Mouse (Mus musculus): ENCODE results near the gene Fam122a. TPM values are rescaled to one million over a fixed set of nuclear protein-coding genes. Genes with fewer than 3 reads are reported as not detected.

Fam122a gene
- polyA plus RNA-seq, 2 experiments, result 27.6 to 56.2 TPM

DNA sequence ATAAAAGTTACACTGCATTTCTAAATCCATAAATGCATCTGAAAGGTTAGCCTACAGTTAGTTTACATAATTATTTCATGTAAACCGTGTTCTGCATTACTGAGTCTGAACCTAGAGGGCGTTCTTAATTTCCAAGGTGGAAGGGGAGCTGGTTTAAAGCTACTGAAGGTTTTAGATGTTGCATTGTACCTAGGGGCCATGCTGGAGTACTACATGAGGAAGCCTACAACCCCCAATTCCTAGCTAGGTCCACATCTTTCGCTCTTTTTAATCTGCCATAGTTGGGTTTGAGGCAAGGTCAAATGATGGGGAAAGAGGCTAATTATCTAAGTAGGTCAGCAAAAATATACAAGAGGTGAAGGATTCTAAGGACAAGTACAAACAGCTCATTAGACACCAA lies 25.5 kb downstream of the Fam122a start:
- no peak overlapping the region for H3K27ac ChIP-seq (replicated peaks; ENCODE audit: low read depth, low read length)
- H3K36me3 ChIP-seq (ENCODE audit: control insufficient read depth, insufficient read depth, low read length), result no peaks in the 10 kb centered on the region
- H3K4me3 ChIP-seq (replicated peaks; ENCODE audit: low read length), result no peak overlapping the region
- no peak overlapping the region for H3K9ac ChIP-seq (ENCODE audit: low read depth, low read length, severe bottlenecking)
- no peaks in the 10 kb centered on the region for H3K27me3 ChIP-seq (ENCODE audit: control insufficient read depth, insufficient read depth, low read length)
- H3K4me2 ChIP-seq (replicated peaks; ENCODE audit: low read depth, low read length, severe bottlenecking), result no peak overlapping the region
- DNase-seq (ENCODE audit: low spot score) (no peak), ATAC-seq (ENCODE audit: low FRiP score, low read depth) (no peak)
- no peak for TF ChIP-seq POLR2A (IDR thresholded peaks at IDR 0.05; ENCODE audit: borderline replicate concordance, extremely low read depth, insufficient read depth, insufficient read length)
- 0 out of 2 replicates have a peak, but pooled peaks cover 2% of the 10 kb centered on the region for H3K4me1 ChIP-seq (ENCODE audit: control insufficient read depth, insufficient read depth, low read length)
- H3K9me3 ChIP-seq (ENCODE audit: control insufficient read depth, low read length), result no peaks in the 10 kb centered on the region
- WGBS, result 73% methylated on average over 3 of the region's 3 CpGs

DNA sequence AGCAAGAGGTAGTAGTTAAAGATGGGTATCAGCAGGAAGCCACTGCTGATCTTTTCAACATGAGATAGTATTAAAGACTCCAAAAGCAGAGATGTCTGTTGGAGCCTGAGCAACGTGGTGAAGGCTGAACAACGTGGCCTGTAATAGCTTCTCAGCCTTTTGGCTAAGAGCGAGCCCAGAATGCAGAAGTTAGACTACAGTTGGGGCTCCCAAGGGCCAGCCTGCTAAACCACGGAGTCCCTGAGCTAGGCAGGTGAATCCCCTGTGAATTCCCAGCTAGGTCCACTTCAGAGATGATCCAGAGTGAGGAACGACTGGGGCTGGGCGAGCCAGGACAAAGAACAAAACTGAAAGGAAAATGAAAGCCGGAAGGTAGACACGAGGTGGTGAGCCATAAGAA lies 26.4 kb downstream of the Fam122a start:
- Histone ChIP-seq H3K4me3 (replicated peaks; ENCODE audit: low read length) (no peak overlapping the region), H3K36me3 (ENCODE audit: control insufficient read depth, insufficient read depth, low read length) (no peaks in the 10 kb centered on the region), H3K4me1 (ENCODE audit: control insufficient read depth, insufficient read depth, low read length) (0 out of 2 replicates have a peak, but pooled peaks cover 2% of the 10 kb centered on the region), H3K9me3 (ENCODE audit: control insufficient read depth, low read length) (no peaks in the 10 kb centered on the region), H3K4me2 (replicated peaks; ENCODE audit: low read depth, low read length, severe bottlenecking) (no peak overlapping the region), H3K27me3 (ENCODE audit: control insufficient read depth, insufficient read depth, low read length) (no peaks in the 10 kb centered on the region), H3K27ac (replicated peaks; ENCODE audit: low read depth, low read length) (no peak overlapping the region), H3K9ac (ENCODE audit: low read depth, low read length, severe bottlenecking) (no peak overlapping the region)
- 92% methylated on average over 8 of the region's 8 CpGs for WGBS
- TF ChIP-seq POLR2A (IDR thresholded peaks at IDR 0.05; ENCODE audit: borderline replicate concordance, extremely low read depth, insufficient read depth, insufficient read length), result no peak
- no peak for ATAC-seq (ENCODE audit: low FRiP score, low read depth)
- no peak for DNase-seq (ENCODE audit: low spot score)

DNA sequence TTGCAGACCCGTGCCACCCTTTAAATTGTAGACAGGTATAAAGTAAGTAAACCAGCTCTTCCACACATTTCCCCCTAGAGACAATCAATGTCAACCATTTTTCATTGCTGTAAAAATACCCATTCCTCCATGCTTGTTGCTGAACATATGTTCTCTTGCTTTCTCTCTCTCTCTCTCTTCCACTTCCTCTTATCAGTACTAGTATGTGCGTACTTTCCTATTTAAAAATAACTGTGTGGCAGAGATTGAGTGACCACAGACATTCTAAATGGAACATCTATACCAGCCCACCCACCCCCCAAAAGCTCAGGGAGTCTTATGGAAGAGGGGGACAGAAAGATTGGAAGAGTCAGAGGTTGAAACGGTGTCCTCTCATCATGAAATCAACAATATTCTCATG lies 32.8 kb downstream of the Fam122a start:
- 83% methylated on average over 3 of the region's 3 CpGs for WGBS
- DNase-seq (ENCODE audit: low spot score) (no peak), ATAC-seq (ENCODE audit: low FRiP score, low read depth) (no peak)
- Histone ChIP-seq H3K9me3 (ENCODE audit: control insufficient read depth, low read length) (no peaks in the 10 kb centered on the region), H3K4me2 (replicated peaks; ENCODE audit: low read depth, low read length, severe bottlenecking) (no peak overlapping the region), H3K27ac (replicated peaks; ENCODE audit: low read depth, low read length) (no peak overlapping the region), H3K9ac (ENCODE audit: low read depth, low read length, severe bottlenecking) (no peak overlapping the region), H3K4me3 (replicated peaks; ENCODE audit: low read length) (no peak overlapping the region), H3K36me3 (ENCODE audit: control insufficient read depth, insufficient read depth, low read length) (no peaks in the 10 kb centered on the region), H3K27me3 (ENCODE audit: control insufficient read depth, insufficient read depth, low read length) (no peaks in the 10 kb centered on the region), H3K4me1 (ENCODE audit: control insufficient read depth, insufficient read depth, low read length) (no peaks in the 10 kb centered on the region)
- TF ChIP-seq POLR2A (IDR thresholded peaks at IDR 0.05; ENCODE audit: borderline replicate concordance, extremely low read depth, insufficient read depth, insufficient read length), result no peak

DNA sequence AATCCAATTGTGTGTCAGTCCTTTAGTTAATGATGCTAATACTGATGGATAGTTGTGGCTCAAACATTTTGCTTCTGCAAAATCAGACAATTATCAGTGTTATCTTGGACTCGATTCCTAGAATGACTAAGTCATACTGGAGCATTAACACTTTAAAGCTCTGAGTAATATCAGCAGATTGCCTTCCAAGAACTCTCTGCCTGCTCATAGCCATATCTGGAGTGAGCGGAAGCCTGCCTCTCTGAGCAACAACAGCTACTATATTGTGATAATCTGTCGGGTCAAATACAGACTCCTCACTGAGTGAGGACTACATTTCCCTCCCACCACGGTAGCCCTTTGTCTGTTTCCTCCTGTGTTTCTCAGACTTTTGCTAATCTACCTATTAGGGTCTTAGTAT lies 37.4 kb downstream of the Fam122a start:
- H3K36me3 ChIP-seq (ENCODE audit: control insufficient read depth, insufficient read depth, low read length), result no peaks in the 10 kb centered on the region
- DNase-seq (ENCODE audit: low spot score) (no peak), ATAC-seq (ENCODE audit: low FRiP score, low read depth) (no peak)
- no peak overlapping the region for H3K27ac ChIP-seq (replicated peaks; ENCODE audit: low read depth, low read length)
- TF ChIP-seq POLR2A (IDR thresholded peaks at IDR 0.05; ENCODE audit: borderline replicate concordance, extremely low read depth, insufficient read depth, insufficient read length), result no peak
- H3K9me3 ChIP-seq (ENCODE audit: control insufficient read depth, low read length), result no peaks in the 10 kb centered on the region
- no peak overlapping the region for H3K4me2 ChIP-seq (replicated peaks; ENCODE audit: low read depth, low read length, severe bottlenecking)
- no peak overlapping the region for H3K9ac ChIP-seq (ENCODE audit: low read depth, low read length, severe bottlenecking)
- no peak overlapping the region for H3K4me3 ChIP-seq (replicated peaks; ENCODE audit: low read length)
- no peaks in the 10 kb centered on the region for H3K4me1 ChIP-seq (ENCODE audit: control insufficient read depth, insufficient read depth, low read length)
- 88% methylated on average over 4 of the region's 4 CpGs for WGBS
- H3K27me3 ChIP-seq (ENCODE audit: control insufficient read depth, insufficient read depth, low read length), result no peaks in the 10 kb centered on the region

DNA sequence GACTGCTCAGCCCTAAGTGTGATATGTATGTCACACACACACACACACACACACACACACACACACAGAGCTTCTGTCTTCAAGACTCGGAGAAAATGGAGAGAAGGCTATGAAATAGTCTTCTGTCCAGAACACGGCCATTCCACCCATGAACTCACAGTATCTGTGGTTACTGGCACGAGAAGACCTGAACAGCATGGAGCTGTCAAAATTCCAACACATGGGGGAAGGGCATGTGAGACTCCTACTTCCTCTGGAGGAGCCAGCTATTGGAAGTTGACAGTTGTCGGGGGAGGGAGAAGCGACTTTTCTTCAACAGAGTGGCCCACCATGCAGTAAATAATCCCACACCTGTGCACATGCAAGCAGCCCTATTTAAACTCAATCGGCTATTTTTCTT lies 42.9 kb downstream of the Fam122a start:
- H3K27ac ChIP-seq (replicated peaks; ENCODE audit: low read depth, low read length), result no peak overlapping the region
- H3K4me3 ChIP-seq (replicated peaks; ENCODE audit: low read length), result no peak overlapping the region
- no peak overlapping the region for H3K4me2 ChIP-seq (replicated peaks; ENCODE audit: low read depth, low read length, severe bottlenecking)
- DNase-seq (ENCODE audit: low spot score) (no peak), ATAC-seq (ENCODE audit: low FRiP score, low read depth) (no peak)
- no peaks in the 10 kb centered on the region for H3K27me3 ChIP-seq (ENCODE audit: control insufficient read depth, insufficient read depth, low read length)
- H3K9ac ChIP-seq (ENCODE audit: low read depth, low read length, severe bottlenecking), result no peak overlapping the region
- H3K9me3 ChIP-seq (ENCODE audit: control insufficient read depth, low read length), result no peaks in the 10 kb centered on the region
- 81% methylated on average over 6 of the region's 6 CpGs for WGBS
- no peaks in the 10 kb centered on the region for H3K36me3 ChIP-seq (ENCODE audit: control insufficient read depth, insufficient read depth, low read length)
- H3K4me1 ChIP-seq (ENCODE audit: control insufficient read depth, insufficient read depth, low read length), result no peaks in the 10 kb centered on the region
- no peak for TF ChIP-seq POLR2A (IDR thresholded peaks at IDR 0.05; ENCODE audit: borderline replicate concordance, extremely low read depth, insufficient read depth, insufficient read length)

DNA sequence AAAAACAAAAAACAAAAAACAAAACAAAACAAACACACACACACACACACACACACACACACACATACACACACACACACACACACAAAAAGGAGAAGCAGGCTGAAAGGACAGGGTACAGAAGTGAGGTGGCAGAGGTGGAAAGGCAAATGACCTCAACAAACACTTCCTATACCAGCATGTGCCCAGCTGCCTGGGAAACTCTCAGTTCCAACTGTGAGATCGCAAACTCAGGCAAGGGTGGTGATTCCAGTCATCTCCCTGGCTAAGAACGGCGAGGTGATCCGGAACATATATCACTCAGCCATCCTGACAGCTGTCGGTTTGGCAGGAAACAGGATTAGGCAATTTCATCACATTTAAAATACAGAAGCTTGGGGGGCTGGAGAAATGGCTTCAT lies 44.7 kb downstream of the Fam122a start:
- Histone ChIP-seq H3K9me3 (ENCODE audit: control insufficient read depth, low read length) (no peaks in the 10 kb centered on the region), H3K9ac (ENCODE audit: low read depth, low read length, severe bottlenecking) (no peak overlapping the region), H3K27me3 (ENCODE audit: control insufficient read depth, insufficient read depth, low read length) (no peaks in the 10 kb centered on the region), H3K36me3 (ENCODE audit: control insufficient read depth, insufficient read depth, low read length) (no peaks in the 10 kb centered on the region), H3K27ac (replicated peaks; ENCODE audit: low read depth, low read length) (no peak overlapping the region), H3K4me2 (replicated peaks; ENCODE audit: low read depth, low read length, severe bottlenecking) (no peak overlapping the region), H3K4me3 (replicated peaks; ENCODE audit: low read length) (no peak overlapping the region), H3K4me1 (ENCODE audit: control insufficient read depth, insufficient read depth, low read length) (no peaks in the 10 kb centered on the region)
- ATAC-seq (ENCODE audit: low FRiP score, low read depth) (no peak), DNase-seq (ENCODE audit: low spot score) (no peak)
- TF ChIP-seq POLR2A (IDR thresholded peaks at IDR 0.05; ENCODE audit: borderline replicate concordance, extremely low read depth, insufficient read depth, insufficient read length), result no peak
- WGBS, result 75% methylated on average over 5 of the region's 5 CpGs

All from limb, embryonic 14.5 days (tissue).